Mouse (Mus musculus): ENCODE data around the gene Tjp2. TPM values are rescaled to one million over a fixed set of nuclear protein-coding genes. Genes with fewer than 3 reads are reported as not detected.
A peak's percentile ranks its signal among the peaks of the same experiment; 100 is the strongest.
"Not testable (repeated sequence)": the region's sequence is repeated elsewhere in the genome, so short reads cannot be mapped to it uniquely, and the experiment has no call there.

Gene Tjp2
- polyA plus RNA-seq, 1 experiment from 2014 or later, result 36.9 TPM

- DNase-seq (ENCODE audit: extremely low spot score, low spot score), result no peak
- Histone ChIP-seq H3K4me1 (peaks cover 29% of the 10 kb centered on the region), H3K27me3 (ENCODE audit: poor library complexity, severe bottlenecking) (no peaks in the 10 kb centered on the region), H3K27ac (peak overlapping the region; percentile 70), H3K4me3 (no peak overlapping the region), H3K36me3 (replicated peaks) (peaks cover 4% of the 10 kb centered on the region; the same call in 1 of the 2 replicates), H3K9me3 (no peaks in the 10 kb centered on the region)
- WGBS, result 23% methylated on average over 9 of the region's 9 CpGs
Measured at GRCm38 (mm10) chr19:24253657-24254260, 28.9 kb upstream of the Tjp2 start.

DNA sequence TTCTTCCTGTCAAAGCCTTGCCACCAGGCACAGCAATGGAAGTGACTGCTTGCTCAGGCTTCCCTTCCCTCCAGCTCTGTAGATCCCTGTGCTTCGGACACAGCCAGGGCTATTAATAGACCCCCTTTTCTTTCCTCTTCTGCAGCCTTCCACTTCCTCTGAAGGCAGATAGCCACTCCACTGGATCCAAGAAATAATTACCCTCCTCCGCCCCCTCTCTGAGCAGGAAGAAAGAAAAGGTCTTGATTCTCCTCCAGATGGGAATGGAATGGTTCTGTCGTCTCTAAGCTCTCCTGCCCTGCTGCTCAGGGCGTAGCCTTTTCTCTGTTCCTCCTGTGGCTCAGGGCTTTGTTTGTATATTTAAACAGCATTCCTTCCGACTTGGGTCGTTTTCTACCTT lies 27.0 kb upstream of the Tjp2 start:
- 13% methylated on average over 6 of the region's 6 CpGs for WGBS
- Histone ChIP-seq H3K36me3 (replicated peaks) (no peaks in the 10 kb centered on the region), H3K27me3 (ENCODE audit: poor library complexity, severe bottlenecking) (no peaks in the 10 kb centered on the region), H3K4me3 (no peak overlapping the region), H3K9me3 (no peaks in the 10 kb centered on the region), H3K27ac (peak overlapping the region; percentile 60), H3K4me1 (peaks cover 29% of the 10 kb centered on the region)
- no peak for DNase-seq (ENCODE audit: extremely low spot score, low spot score)

GRCm38 (mm10) chr19:24243340-24243739 lies 18.5 kb upstream of the Tjp2 start:
- 86% methylated on average over 6 of the region's 6 CpGs for WGBS

GRCm38 (mm10) chr19:24241799-24242546 lies 17.1 kb upstream of the Tjp2 start:
- DNase-seq (ENCODE audit: extremely low spot score, low spot score), result no peak
- no peaks in the 10 kb centered on the region for H3K36me3 ChIP-seq (replicated peaks)
- peaks cover 13% of the 10 kb centered on the region for H3K4me1 ChIP-seq
- peak overlapping the region; percentile 45 for H3K27ac ChIP-seq
- no peak overlapping the region for H3K4me3 ChIP-seq
- WGBS, result 43% methylated on average over 14 of the region's 14 CpGs
- H3K27me3 ChIP-seq (ENCODE audit: poor library complexity, severe bottlenecking), result no peaks in the 10 kb centered on the region
- no peaks in the 10 kb centered on the region for H3K9me3 ChIP-seq

More at GRCm38 (mm10) chr19:24243340-24243739, 18.5 kb upstream of the Tjp2 start:
- DNase-seq (ENCODE audit: extremely low spot score, low spot score), result no peak
- no peak overlapping the region for H3K4me3 ChIP-seq
- no peaks in the 10 kb centered on the region for H3K9me3 ChIP-seq
- H3K36me3 ChIP-seq (replicated peaks), result no peaks in the 10 kb centered on the region
- H3K27ac ChIP-seq, result no peak overlapping the region
- H3K27me3 ChIP-seq (ENCODE audit: poor library complexity, severe bottlenecking), result no peaks in the 10 kb centered on the region
- peaks cover 13% of the 10 kb centered on the region for H3K4me1 ChIP-seq

DNA sequence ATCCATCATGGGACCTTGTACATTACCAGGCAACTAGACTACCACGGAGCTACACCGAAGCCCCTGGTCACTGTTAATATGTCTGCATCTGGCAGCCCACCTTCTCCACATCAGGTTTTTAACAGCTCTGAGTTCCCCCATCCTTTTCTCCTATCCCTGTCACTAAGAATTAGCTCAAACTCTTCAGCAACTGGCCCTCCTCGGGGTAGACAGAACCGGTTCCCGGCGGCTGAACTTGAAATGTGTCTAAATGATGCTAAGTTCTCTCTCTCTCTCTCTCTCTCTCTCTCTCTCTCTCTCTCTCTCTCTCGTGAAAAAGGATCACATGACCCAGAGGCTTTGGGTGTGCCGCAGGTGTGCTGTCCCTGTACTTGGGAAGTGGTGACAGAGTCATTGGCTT lies 16.4 kb upstream of the Tjp2 start:
- peaks cover 13% of the 10 kb centered on the region for H3K4me1 ChIP-seq
- WGBS, result 88% methylated on average over 8 of the region's 8 CpGs
- no peaks in the 10 kb centered on the region for H3K36me3 ChIP-seq (replicated peaks)
- H3K4me3 ChIP-seq, result no peak overlapping the region
- no peak overlapping the region for H3K27ac ChIP-seq
- no peaks in the 10 kb centered on the region for H3K27me3 ChIP-seq (ENCODE audit: poor library complexity, severe bottlenecking)
- DNase-seq (ENCODE audit: extremely low spot score, low spot score), result no peak
- no peaks in the 10 kb centered on the region for H3K9me3 ChIP-seq

DNA sequence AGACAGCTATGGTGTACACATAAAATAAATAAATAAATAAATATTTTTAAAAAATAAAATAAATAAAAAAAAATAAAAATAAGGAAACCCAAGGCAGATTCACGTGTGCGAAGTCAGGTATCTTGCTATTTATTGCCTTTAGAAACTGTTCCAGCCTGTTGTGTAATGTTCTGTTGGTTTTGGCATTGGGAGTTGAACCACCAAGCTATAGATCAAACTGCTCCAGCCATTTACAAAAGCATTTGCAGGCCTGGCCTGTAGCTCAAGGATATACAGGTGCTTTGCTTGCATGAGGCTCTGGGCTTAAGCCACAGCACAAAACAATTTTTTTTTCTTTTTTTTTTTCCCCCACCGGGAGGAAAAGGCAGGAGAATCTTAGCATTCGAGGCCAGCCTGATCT lies 13.2 kb upstream of the Tjp2 start:
- Histone ChIP-seq H3K4me1 (peaks cover 16% of the 10 kb centered on the region), H3K36me3 (replicated peaks) (no peaks in the 10 kb centered on the region), H3K9me3 (no peaks in the 10 kb centered on the region), H3K27ac (no peak overlapping the region), H3K4me3 (no peak overlapping the region), H3K27me3 (ENCODE audit: poor library complexity, severe bottlenecking) (no peaks in the 10 kb centered on the region)
- DNase-seq (ENCODE audit: extremely low spot score, low spot score), result no peak
- 89% methylated on average over 4 of the region's 4 CpGs for WGBS

GRCm38 (mm10) chr19:24232356-24232755 lies 7.5 kb upstream of the Tjp2 start:
- H3K27me3 ChIP-seq (ENCODE audit: poor library complexity, severe bottlenecking); H3K36me3 ChIP-seq (replicated peaks); H3K4me3 ChIP-seq; H3K9me3 ChIP-seq; DNase-seq (ENCODE audit: extremely low spot score, low spot score); H3K27ac ChIP-seq; H3K4me1 ChIP-seq: not testable (repeated sequence)
- 91% methylated on average over 1 of the region's 1 CpGs for WGBS

DNA sequence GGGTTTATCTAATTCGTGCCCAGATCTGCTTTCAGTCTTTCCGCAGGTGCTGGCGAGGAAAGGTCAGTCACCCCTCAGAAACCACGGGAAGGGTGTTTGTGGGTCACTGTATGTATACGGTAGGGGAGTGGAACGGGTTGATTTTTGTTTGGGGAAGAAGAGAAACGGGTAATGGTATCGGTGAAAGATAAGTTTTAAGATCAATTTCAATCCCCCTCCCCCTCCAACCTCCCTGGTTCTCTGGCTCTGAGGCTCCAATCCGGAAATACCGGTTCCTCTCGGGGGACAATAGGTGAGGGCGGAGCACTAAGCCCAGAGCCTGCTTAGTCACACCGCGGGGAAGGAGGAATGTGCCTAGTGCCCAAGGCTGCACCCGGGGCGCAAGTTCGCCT lies 471 bp upstream of the Tjp2 start:
- H3K27ac ChIP-seq, result peak overlapping the region; percentile 86
- no peaks in the 10 kb centered on the region for H3K36me3 ChIP-seq (replicated peaks)
- H3K27me3 ChIP-seq (ENCODE audit: poor library complexity, severe bottlenecking), result peaks cover 46% of the 10 kb centered on the region
- peaks cover 53% of the 10 kb centered on the region for H3K4me1 ChIP-seq
- peak overlapping the region; percentile 61 for H3K4me3 ChIP-seq
- under 1% methylated on average over 17 of the region's 17 CpGs for WGBS
- no peaks in the 10 kb centered on the region for H3K9me3 ChIP-seq
- peak; percentile 70 for DNase-seq (ENCODE audit: extremely low spot score, low spot score)

GRCm38 (mm10) chr19:24223851-24224251 lies 979 bp downstream of the Tjp2 start:
- WGBS, result 7% methylated on average over 11 of the region's 11 CpGs
- H3K9me3 ChIP-seq, result no peaks in the 10 kb centered on the region
- H3K36me3 ChIP-seq (replicated peaks), result no peaks in the 10 kb centered on the region
- H3K27ac ChIP-seq, result peak overlapping the region; percentile 86
- no peak for DNase-seq (ENCODE audit: extremely low spot score, low spot score)
- H3K4me1 ChIP-seq, result peaks cover 68% of the 10 kb centered on the region
- peak overlapping the region; percentile 61 for H3K4me3 ChIP-seq
- H3K27me3 ChIP-seq (ENCODE audit: poor library complexity, severe bottlenecking), result peaks cover 46% of the 10 kb centered on the region

GRCm38 (mm10) chr19:24221455-24221854 lies 3.4 kb downstream of the Tjp2 start:
- Histone ChIP-seq H3K36me3 (replicated peaks) (no peaks in the 10 kb centered on the region), H3K4me1 (peaks cover 75% of the 10 kb centered on the region), H3K4me3 (no peak overlapping the region), H3K9me3 (no peaks in the 10 kb centered on the region), H3K27ac (no peak overlapping the region), H3K27me3 (ENCODE audit: poor library complexity, severe bottlenecking) (peaks cover 42% of the 10 kb centered on the region)
- DNase-seq (ENCODE audit: extremely low spot score, low spot score), result no peak
- 88% methylated on average over 4 of the region's 4 CpGs for WGBS

GRCm38 (mm10) chr19:24220795-24221445 lies 3.9 kb downstream of the Tjp2 start:
- Histone ChIP-seq H3K9me3 (no peaks in the 10 kb centered on the region), H3K36me3 (replicated peaks) (no peaks in the 10 kb centered on the region), H3K27me3 (ENCODE audit: poor library complexity, severe bottlenecking) (peaks cover 37% of the 10 kb centered on the region), H3K27ac (peak overlapping the region; percentile 48; the same call in 1 of the 2 replicates), H3K4me3 (no peak overlapping the region), H3K4me1 (peaks cover 75% of the 10 kb centered on the region)
- 42% methylated on average over 14 of the region's 14 CpGs for WGBS
- DNase-seq (ENCODE audit: extremely low spot score, low spot score), result no peak

DNA sequence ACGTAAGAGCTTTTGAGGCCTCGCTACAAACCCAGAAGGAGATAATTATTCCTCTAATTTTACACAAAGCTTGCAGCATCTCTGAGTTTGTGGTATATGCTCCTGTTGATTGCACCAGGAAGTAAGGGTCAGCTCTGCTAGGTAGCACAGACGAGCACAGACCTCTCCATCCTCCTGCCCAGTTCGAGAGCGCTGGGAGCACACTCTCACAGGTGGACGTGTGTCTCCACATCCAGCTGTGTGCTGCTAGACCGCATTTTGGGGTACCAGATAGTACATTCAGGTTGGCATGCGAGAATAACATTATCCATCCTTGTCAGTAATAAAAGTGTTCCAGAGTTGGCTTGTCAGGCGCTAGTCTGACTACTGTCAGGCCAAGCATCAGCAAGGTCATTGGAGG lies 5.8 kb downstream of the Tjp2 start:
- DNase-seq (ENCODE audit: extremely low spot score, low spot score), result no peak
- WGBS, result 84% methylated on average over 9 of the region's 9 CpGs
- no peaks in the 10 kb centered on the region for H3K9me3 ChIP-seq
- peak overlapping the region; percentile 42; the same call in 1 of the 2 replicates for H3K27ac ChIP-seq
- H3K36me3 ChIP-seq (replicated peaks), result no peaks in the 10 kb centered on the region
- peaks cover 18% of the 10 kb centered on the region for H3K27me3 ChIP-seq (ENCODE audit: poor library complexity, severe bottlenecking)
- H3K4me3 ChIP-seq, result no peak overlapping the region
- peaks cover 57% of the 10 kb centered on the region for H3K4me1 ChIP-seq

DNA sequence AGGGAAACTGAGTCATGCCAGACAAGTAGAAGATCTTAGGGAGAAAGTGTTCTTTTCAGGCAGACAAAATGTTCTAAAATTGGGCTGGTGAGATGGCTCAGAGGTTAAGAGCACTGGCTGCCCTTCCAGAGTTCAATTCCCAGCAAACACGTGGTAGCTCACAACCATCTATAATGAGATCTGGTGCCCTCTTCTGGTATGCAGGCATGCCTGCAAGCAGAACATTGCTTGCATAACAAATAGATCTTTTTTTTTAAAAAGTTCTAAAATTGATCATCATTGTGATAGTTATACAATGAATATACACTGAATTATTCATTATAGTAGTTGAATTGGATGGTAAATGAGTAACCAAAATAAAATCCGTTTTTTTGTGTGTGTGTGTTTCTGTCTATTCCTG lies 6.5 kb downstream of the Tjp2 start:
- Histone ChIP-seq H3K4me3 (no peak overlapping the region), H3K27ac (no peak overlapping the region), H3K9me3 (no peaks in the 10 kb centered on the region), H3K36me3 (replicated peaks) (no peaks in the 10 kb centered on the region), H3K4me1 (peaks cover 54% of the 10 kb centered on the region), H3K27me3 (ENCODE audit: poor library complexity, severe bottlenecking) (peaks cover 11% of the 10 kb centered on the region)
- DNase-seq (ENCODE audit: extremely low spot score, low spot score), result no peak
- 56% methylated on average over 2 of the region's 2 CpGs for WGBS

Data from forebrain, embryonic 10.5 days (tissue).